Mouse (Mus musculus) c-Kit-positive CD71-negative TER-119-negative erythroid progenitor cells, embryonic 14.5 days (primary cell): ENCODE results near the gene Zcchc2.

Experiments used
- DNase-seq: peaks from one replicate; pipeline ENCODE4 v3.0.0-alpha.2; 2013; ENCODE audit warnings: low read depth

Zcchc2 gene

GRCm38 (mm10) chr1:106072071-106072440 lies 81.8 kb downstream of the Zcchc2 start:
- DNase-seq, result no peak

- DNase-seq, result no peak
Measured at GRCm38 (mm10) chr1:106073166-106073565, 83.0 kb downstream of the Zcchc2 start.

GRCm38 (mm10) chr1:106074141-106074540 lies 83.9 kb downstream of the Zcchc2 start:
- no peak for DNase-seq

GRCm38 (mm10) chr1:106074656-106075055 lies 84.5 kb downstream of the Zcchc2 start:
- DNase-seq, result no peak

GRCm38 (mm10) chr1:106076641-106077040 lies 86.4 kb downstream of the Zcchc2 start:
- no peak for DNase-seq

- no peak for DNase-seq
Measured at GRCm38 (mm10) chr1:106077166-106077565, 87.0 kb downstream of the Zcchc2 start.
